Mouse (Mus musculus): ENCODE measurements at regions not wholly inside any gene's neighbourhood (a gene's known extent, or its start where the extent isn't known, plus 50 kb on each side); places are given as distances from the start of the nearest gene placed in this dataset.

DNA sequence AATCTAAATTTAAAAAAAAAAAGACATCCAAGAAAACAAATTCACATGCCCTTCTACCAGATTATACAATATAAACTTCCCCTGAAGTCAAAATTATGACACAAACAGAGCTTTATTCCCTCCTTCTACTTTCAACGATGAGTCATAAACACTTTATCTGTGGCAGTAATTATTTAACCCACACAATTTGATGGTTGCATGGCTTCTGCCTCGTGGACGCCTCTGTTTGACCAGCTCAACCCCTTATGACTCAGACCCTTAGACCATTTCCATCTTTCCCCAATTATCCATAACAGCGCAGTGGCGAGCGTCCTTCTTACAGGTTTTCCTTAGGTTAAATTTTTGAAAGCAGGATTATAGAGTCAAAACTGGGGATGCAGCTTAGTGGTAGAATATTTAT is 85.9 kb upstream of the Mafb start:
- TF ChIP-seq CTCF (IDR thresholded peaks at IDR 0.05; ENCODE audit: extremely low read depth, insufficient read depth, insufficient read length, insufficient replicate concordance) (no peak), POLR2A (IDR thresholded peaks at IDR 0.05; ENCODE audit: low read depth, low read length) (no peak)
